Mouse (Mus musculus): Measurements from ENCODE around the gene Agrn.

The Agrn gene

DNA sequence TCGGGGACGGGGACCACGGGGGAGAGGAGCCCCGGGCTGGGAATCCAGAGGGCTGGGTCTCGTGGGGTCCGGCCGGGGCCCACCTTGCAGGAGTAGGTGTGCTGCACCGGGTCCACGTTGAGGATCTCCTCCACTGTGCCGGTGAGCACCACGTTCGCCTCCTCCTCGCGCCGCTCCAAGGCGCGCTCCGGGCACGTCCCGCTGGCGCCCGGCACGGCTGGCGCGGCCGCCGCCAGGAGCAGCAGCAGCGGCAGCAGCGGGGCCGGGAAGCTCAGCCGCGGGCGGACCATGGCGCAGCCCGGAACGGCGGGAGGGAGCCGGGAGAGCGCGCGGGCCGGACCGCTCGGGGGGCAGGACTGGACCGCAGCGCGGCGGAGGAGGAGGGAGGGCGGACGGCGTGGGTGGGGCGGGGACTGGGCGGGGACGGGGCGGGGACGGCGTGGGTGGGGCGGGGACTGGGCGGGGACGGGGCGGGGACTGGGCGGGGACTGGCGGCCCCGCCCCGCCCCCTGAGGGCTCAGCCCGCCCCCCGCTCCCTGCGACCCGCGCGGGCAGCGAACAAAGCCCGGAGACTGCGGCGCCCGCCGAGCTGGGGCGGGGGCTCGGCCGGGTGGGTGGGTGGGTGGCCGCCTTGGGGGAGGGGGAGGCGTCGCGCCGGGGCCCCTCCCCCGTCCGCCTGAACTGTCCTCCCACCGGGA, at the start of gene Agrn:
TSS of gene Agrn (minus strand) at position 358 of the 698 bp plus-strand sequence.
- WGBS = 1% methylated on average over 65 of the region's 88 CpGs

DNA sequence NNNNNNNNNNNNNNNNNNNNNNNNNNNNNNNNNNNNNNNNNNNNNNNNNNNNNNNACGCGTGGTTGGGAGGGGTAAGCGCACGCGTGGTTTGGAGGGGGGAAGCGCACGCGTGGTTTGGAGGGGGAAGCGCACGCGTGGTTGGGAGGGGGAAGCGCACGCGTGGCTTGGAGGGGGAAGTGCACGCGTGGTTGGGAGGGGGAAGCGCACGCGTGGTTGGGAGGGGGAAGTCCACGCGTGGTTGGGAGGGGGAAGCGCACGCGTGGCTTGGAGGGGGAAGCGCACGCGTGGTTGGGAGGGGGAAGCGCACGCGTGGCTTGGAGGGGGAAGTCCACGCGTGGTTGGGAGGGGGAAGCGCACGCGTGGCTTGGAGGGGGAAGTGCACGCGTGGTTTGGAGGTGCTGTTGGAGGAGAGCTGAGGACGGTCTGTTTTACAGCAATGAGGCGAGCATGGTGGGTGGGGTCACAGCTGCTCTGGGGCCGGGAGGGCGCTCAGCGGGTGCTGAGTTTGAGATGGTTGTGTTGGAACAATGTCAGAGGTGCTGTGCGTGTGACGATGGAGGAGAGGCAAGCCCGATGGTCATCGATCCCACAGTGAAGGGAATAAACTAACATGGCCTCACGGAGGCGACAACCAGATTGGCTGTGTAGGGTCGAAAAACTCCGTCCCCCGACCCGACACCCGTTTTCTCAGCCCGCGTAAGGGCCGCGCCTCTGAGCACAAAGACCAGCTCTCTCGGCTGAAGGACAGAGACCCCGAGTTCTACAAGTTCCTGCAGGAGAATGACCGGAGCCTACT, 39.6 kb upstream of the Agrn start:
- WGBS = 22% methylated on average over 57 of the region's 60 CpGs

DNA sequence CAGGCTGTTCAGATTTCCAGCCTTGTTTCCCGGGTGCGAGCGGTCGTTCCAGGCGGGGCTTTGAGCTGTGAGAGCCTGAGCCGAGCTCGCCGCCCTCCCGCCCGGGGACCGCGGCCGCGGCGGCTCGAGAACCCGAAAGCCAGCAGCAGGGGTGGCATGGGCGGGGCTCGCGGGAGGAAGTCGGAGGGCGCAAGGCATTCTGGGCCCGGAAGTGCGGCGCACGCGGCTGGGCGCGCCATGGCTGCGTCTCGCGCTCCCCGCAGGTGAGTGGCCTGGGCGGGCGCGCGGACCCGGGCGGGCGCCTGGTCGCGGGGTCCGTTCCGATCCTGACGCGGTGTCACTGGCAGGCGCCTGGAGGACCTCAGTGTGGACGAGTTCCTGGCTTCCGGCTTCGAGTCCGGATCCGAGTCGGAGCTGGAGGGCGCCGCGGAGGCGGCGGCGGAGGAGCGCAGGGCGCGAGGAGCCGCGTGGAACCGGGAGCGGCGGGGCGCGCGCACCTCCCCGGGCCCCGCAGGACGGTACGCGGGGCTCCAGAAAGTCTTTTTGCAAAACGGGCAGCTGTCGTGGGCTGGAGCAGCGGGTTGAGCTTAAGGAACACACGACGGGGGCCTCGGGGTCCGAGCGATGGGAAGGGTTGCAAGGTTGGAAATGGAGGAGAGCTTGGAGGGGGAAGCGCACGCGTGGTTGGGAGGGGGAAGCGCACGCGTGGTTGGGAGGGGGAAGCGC, 38.7 kb upstream of the Agrn start, which contains the start of gene Noc2l:
TSS of gene Noc2l (plus strand) at position 203 of the 726 bp plus-strand sequence.
- WGBS = under 1% methylated on average over 90 of the region's 90 CpGs

DNA sequence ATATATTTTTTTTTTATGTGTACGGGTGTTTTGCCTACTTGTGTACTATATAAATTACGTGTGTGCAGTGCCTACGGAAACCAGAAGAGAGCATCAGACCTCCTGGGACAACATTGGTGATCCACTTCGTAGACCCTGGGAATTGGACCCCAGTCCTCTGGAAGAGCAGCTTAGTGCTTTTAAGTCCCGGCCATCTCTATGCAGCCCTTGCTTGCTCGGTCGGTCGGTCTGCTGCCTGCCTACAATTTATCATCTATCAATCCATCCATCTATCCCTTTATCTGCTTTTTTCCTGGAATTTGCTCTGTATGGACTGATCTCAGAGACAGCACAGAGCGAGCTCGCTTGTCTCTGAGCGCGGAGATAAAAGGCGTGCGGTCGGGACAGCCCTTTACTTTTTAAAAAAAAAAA, 38.1 kb upstream of the Agrn start:
- under 1% methylated on average over 15 of the region's 15 CpGs for WGBS

DNA sequence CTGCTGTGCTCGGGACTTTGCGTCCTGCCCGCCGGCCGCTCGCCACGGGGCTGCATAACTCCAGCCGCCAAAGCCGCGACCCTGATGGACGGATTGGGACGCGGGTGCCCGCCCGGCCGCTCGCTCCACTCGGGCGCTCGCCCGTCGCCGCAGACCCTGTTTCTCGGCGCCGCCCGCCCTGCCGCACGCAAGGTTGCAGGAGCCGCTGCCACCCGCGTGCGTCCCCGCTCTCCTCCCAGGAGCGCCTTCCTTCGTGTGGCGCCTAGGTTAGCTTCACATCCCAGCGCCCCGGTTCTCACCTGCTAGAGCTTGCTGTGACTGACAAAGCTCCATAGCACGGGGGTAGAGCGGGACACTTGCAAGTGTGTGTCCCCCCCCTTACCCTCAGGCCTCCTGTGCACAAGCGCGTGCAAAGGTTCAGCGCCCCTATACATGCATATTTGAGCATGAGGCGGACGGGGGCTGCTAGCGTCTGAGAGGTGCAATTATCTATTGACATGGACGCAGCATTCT, 37.5 kb upstream of the Agrn start, which contains the start of gene Plekhn1:
TSS of gene Plekhn1 (minus strand) at position 157 of the 513 bp plus-strand sequence.
- WGBS = 1% methylated on average over 42 of the region's 48 CpGs

DNA sequence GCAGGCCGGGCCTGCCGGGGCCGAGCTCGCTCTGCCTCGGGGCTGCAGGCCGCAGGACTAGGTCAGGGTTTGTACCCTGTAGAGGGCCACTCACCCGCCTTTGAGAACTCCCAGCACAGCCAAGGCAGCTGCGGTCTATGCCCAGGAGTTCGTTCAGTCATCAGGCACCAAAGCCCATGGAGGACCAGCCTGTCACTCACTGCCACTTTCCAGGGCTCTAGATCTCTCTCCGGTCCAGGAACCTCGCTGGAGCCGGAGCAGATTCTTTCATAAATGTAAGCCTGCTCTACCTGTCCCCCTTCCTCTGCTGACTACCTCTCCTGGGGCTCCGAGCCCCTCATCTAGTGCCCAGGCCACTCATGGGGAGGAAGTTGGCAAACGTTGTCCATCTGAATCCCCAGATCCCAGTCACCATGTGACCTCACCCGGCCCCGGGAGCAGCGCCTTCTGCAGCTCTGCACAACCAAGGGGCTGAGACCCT, 36.8 kb upstream of the Agrn start:
- 7% methylated on average over 17 of the region's 17 CpGs for WGBS

DNA sequence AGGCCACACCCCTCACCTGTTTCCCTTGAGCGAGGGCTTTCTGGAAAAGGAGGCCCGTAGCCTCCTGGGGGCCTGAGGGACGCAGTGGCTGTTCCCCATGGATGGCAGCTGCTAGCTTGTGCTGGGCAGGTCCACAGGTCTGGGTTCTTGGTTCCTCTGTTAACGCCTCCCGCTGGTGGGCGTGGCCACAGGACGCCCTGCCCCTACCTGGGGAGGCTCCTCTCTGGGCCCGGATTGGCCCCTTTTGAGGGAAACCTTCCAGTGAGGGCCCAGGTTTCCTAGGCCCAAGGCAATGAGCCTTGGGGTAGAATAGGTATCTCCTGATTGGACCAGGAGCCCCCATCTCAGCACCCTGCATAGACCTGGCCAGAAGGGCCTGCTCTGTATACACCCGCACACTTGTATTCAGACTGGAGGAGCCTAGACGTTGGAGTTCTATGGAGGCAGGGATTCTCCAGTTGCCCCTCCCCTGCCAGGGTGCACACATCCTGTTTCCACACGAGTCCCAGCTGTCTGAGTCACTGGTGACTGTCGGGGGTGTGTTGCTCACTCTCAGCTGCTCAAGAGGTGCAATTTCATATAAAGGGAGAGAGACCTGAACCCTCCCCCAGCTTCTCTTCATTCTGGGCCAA, 31.2 kb upstream of the Agrn start:
- 25% methylated on average over 12 of the region's 12 CpGs for WGBS

DNA sequence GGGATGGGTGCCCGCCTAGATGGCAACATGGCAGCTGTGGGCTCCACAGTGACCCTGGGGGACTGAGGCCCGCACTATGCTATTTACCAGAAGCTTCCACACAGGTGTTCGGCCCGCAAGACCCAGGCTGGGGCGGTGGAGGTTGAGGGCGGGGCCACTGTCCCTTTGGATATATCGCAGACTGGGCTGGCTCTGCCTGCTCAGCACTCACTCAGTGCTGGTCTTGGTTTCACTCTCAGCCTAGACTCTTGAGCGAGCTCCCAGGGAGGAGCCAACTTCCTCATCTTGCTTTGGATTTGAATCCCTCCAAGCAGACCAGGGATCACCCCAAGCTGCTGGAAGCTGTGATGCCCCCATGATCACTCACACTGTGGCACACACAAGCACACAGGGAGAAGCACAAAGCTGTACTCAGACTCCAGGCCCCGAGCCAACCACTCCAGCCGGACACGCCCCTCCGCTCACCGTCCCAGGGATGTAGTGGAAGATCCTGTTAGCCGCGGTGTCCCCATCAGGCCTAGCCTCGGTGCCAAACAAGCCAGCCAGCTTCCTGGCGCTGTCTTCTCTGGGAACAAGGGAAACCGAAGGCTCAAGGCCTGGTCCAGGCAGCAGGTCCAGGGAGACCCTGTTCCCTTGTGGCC, 30.6 kb upstream of the Agrn start:
- WGBS = 48% methylated on average over 18 of the region's 18 CpGs

DNA sequence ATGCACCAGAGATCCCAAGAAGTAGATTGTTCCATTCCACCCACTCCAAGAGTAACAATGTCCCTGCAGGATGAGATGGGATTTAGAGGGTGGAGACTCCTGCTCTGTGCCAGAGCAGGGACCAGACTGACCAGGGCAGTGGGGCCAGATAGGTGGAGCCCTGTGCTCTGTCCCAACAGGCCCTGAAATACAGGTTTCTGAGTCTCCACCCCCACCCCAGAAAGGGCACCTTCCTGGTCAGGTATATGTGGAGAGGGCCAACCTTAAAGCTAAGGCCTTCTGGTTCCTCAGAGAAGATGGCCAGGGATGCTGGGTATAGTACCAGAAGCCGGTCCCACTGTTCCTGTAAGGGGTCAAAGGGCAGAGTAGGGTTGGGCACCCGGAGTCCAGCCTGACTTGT, 27.0 kb upstream of the Agrn start:
- 89% methylated on average over 2 of the region's 2 CpGs for WGBS

DNA sequence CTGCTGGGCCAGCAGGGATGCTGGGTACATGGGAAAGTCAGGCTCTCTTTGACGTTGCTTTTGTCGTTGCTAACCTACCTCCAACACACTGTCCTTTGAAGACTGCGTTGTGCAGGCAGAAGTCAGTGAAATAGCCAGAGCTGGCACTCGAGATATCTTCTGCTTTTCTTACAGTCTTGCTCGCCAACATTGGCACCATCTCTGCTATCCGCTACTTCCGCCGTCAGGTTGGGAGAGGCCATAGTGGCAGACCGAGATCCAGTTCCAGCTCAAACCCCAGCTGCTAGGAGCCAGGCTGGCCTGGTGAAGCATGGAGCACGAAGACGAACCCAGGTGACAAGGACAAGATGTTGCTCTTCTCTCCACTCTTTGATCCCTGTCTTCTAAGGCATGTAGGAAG, 22.6 kb upstream of the Agrn start:
- 88% methylated on average over 11 of the region's 11 CpGs for WGBS

DNA sequence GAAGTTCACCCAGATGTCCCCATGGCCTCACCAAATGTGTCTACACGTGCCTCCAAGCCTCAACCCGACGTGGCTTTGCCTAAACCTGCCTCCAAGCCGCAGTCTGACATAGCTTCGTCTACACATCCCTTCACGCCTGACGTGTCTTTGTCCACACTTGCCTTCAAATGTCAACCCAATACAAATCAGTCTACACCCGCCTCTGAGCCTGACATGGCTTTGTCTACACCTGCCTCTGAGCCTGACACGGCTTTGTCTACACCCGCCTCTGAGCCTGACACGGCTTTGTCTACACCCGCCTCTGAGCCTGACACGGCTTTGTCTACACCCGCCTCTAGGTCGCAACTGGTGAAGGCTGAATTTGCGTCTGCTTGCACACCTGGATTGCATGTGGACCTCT, 20.6 kb upstream of the Agrn start:
- WGBS = 89% methylated on average over 16 of the region's 16 CpGs

DNA sequence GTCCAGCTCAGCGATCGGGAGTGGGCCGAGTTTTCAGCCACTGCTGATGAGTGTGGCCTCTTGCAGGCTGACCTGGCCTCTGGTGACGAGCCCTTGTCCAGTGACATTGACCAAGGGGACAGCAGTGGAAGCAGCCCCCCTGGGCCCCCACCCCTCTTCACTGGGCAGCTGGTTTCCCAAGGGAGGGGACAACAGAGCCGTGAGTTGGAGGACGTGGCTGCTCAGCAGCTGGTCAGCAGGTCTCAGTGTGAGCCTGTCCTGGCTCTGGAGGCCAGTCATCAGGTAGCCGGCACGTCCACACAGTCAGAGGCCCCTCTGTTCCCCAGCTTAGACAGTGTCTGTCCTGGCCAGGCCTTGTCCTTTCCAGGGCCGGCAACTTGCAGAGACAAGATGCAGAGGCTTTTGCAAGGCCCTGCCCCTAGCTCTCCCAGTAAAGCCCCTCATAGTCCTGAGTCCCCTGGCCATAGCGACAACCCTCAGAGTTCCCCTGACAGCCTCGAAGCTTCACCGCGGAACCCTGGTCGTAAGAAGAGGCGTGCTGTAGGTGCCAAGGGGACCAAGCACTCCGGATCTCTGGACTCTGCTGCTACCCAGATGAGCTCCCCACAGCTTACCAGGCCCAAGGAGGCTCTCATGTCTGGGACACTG, 19.9 kb upstream of the Agrn start:
- WGBS = 85% methylated on average over 16 of the region's 16 CpGs

DNA sequence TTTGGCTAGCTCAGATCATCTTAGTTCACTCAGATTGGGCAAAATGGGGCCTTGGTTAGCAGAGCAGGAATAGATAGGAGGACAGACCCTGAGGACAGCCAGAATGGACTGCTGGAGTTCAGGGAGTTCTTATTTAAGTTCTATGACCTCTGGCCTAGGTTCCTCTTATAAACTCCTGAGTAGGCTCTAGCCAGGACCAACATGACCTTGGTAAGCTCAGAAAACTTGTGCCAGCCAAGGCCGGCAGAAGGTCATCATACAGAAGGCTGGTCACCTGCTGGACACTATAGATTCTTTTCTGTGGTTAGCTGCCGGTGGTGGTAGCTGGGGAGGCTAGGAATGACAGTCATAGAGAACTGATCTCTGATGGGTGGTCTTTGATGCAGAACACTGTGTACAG, 18.9 kb upstream of the Agrn start:
- WGBS = 93% methylated on average over 2 of the region's 2 CpGs

DNA sequence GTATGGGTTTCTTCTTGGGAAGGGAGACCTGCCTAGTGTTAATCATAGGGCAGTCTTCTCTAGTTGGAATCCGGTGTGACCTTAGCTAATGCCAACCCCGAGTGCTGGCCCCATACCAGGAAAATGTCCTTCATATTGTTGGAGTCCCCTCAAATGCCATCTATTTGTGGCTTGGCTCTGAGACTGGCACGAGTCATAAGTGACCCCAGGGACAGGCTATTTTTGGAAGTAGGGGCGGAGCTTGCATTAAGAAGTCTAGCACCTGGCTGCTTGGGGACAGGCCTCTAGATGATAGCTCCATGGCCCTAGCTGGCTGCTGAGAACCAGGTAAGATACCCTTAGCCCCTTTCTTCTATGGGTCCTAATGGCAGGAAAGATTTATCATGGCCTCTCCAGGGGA, 18.4 kb upstream of the Agrn start, which contains the start of gene Perm1:
TSS of gene Perm1 (plus strand) at position 220 of the 400 bp plus-strand sequence.
- WGBS = 72% methylated on average over 4 of the region's 4 CpGs

DNA sequence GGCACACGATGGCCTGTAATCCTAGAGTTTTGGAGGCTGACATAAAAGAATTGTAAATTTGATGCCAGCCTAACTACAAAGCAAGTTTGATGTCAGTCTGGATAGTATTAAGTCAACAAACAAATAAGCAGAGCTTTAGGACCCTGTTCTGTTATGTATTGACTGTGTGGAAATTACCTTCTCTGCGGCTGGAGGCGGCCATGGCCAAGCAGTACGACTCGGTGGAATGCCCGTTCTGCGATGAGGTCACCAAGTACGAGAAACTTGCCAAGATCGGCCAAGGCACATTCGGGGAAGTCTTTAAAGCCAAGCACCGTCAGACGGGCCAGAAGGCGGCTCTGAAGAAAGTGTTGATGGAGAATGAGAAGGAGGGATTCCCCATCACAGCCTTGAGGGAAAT, 15.8 kb upstream of the Agrn start:
- WGBS = 92% methylated on average over 13 of the region's 13 CpGs

DNA sequence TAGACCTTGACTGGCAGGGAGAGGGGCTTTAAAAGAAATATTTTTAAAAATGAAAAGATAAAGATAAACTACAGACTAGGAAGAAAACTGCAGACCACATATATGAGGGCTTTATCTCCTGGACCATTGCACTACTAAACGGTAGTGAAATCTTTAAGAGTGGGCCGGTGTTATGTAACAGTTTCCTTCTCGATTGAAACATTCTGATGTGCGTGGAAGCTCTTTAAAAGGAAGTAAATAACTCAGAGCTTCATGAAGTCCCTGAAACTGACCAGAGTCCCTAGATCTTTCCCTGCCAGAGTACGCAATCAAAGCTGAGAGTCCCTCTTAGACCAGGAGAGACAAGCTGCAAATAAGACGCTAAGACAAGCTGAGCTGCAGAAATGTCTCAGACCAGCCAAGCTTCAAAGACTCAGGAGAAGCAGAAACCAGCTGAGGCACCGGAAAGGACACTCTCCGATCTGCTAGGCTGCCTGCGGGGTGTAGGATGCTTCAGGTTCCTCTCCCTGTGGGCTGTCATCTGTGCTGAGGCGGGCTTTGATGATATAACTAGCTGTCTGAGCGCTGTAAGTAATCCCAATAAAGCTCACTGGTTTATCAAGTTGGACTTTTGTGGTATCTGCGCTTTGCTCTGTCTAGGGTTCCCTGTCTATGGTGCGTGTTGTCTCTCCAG, 12.8 kb upstream of the Agrn start:
- WGBS = 72% methylated on average over 13 of the region's 13 CpGs

DNA sequence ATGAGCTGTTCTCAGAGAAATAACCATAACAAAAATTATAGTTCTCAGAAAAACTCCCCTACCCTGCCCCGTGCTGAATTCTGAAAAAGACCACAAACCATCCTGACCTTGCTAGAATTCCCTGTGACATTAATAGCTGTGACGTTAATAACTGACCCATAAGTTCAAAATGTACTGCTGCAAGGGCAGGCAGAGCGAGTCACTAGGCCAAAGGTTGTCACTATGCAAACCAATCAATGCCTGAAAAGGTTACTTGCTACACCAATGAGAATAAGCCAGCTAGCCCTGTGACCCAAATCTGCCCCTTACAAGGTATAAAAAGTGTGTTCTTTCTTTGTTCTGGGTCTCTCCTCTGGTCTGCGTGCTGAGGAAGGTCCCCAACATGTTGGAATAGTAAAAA, 11.6 kb upstream of the Agrn start:
- 96% methylated on average over 4 of the region's 4 CpGs for WGBS

DNA sequence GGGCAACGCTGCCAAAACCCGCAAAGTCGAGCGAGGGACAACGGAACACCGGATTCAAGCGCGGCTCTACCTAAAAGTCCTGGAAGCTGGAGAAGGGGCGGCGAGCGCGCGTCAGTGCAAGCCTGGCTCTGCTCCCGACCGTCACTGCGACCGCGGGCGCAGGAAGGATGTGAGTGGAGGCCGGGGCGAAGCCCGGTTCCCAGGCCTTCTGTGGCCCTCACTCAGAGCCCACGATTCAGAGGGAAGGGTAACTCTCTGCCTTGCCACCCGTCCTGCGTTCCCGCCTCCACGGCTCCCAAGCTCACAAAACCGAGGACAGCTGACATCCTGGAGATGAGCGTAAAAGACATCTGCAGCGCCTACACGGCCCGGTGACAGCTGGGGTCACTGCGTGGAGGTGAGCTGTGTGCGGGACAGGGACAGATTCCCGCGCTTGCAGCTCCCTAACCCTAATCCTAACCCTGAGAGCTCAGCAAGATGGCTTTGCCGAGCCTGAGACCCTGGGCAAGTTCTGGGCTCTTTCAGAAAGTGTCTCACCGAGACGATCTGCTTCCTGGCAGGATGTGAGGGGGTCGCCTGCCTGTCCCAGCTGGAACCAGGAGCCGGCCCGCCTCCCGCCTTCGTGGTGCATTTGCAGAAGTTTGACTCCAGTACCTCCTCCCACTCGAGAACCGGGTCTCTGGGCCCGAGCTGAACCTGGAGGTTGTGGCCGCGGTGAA, 6.3 kb upstream of the Agrn start:
- WGBS = under 1% methylated on average over 49 of the region's 49 CpGs

DNA sequence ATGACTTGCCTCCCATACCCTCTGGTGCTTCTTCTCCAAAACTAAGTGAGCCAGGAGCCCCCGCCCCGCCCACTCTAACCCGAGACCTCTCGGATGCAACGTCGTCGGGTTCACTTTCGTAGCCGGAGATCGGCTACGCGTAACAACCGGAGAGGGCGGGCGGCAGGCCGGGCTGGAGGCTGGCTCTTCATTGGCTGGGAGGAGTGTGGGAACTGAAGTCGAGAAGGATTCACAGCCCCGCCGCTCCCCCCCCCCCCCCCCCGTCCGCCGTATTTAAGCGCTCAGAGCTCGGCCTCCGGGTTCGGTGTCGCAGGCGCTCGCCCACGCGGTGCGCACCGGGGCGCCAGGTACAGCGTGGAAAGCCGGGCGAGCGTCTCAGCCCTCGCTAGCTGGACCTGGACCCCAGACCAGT, 5.7 kb upstream of the Agrn start, which contains the start of gene AW011738:
TSS of gene AW011738 (plus strand) at position 304 of the 412 bp plus-strand sequence.
- under 1% methylated on average over 37 of the region's 39 CpGs for WGBS
